Mouse (Mus musculus) heart, postnatal 10 days (tissue): ENCODE measurements at regions not wholly inside any gene's neighbourhood (a gene's known extent, or its start where the extent isn't known, plus 50 kb on each side); places are given as distances from the start of the nearest gene placed in this dataset.

Experiments
- DNase-seq, 2 experiments: peaks; one replicate each; pipeline ENCODE4 v3.0.0; 2021
- intact Hi-C: fragments of 180-260 bp; cut with DNase I; formaldehyde crosslinking; loops from one replicate; pipeline ENCODE4 v1.15.1; 2025

GRCm38 (mm10) chr9:34280311-34281208 lies 205.1 kb upstream of the Kirrel3 start:
- intact Hi-C loops: no loop called here
- DNase-seq: no peak

GRCm38 (mm10) chr9:34323571-34323970 lies 162.1 kb upstream of the Kirrel3 start:
- intact Hi-C loops: no loop called here
- no peak for DNase-seq

- intact Hi-C loops: no loop called here
- no peak for DNase-seq
Measured at GRCm38 (mm10) chr9:34328723-34329122, 157.0 kb upstream of the Kirrel3 start.

- intact Hi-C loops: no loop called here
Measured at GRCm38 (mm10) chr9:34334112-34334511, 151.6 kb upstream of the Kirrel3 start.

GRCm38 (mm10) chr9:34334555-34335468 lies 150.9 kb upstream of the Kirrel3 start:
- intact Hi-C loops: no loop called here
- no peak for DNase-seq

More at GRCm38 (mm10) chr9:34334112-34334511, 151.6 kb upstream of the Kirrel3 start:
- peak; percentile 6 to 9 for DNase-seq

GRCm38 (mm10) chr9:34348442-34348841 lies 137.3 kb upstream of the Kirrel3 start:
- intact Hi-C loops: no loop called here
- DNase-seq: no peak

GRCm38 (mm10) chr9:34349997-34350396 lies 135.7 kb upstream of the Kirrel3 start:
- DNase-seq: no peak
- intact Hi-C loops: no loop called here

GRCm38 (mm10) chr9:34353744-34354143 lies 131.9 kb upstream of the Kirrel3 start:
- intact Hi-C loops: no loop called here
- peak; percentile 22 to 44 for DNase-seq

- no peak for DNase-seq
- intact Hi-C loops: no loop called here
Measured at GRCm38 (mm10) chr9:34354723-34355316, 130.9 kb upstream of the Kirrel3 start.

GRCm38 (mm10) chr9:34370686-34371398 lies 114.9 kb upstream of the Kirrel3 start:
- intact Hi-C loops: no loop called here
- no peak for DNase-seq

GRCm38 (mm10) chr9:34375187-34375586 lies 110.5 kb upstream of the Kirrel3 start:
- intact Hi-C loops: no loop called here
- DNase-seq: no peak

- DNase-seq: peak; percentile 10 to 13
- intact Hi-C loops: no loop called here
Measured at GRCm38 (mm10) chr9:34380008-34380407, 105.7 kb upstream of the Kirrel3 start.

GRCm38 (mm10) chr9:34381601-34382000 lies 104.1 kb upstream of the Kirrel3 start:
- intact Hi-C loops: no loop called here
- no peak for DNase-seq

GRCm38 (mm10) chr9:34382208-34382607 lies 103.5 kb upstream of the Kirrel3 start:
- intact Hi-C loops: no loop called here
- DNase-seq: no peak

GRCm38 (mm10) chr9:34386071-34386470 lies 99.6 kb upstream of the Kirrel3 start:
- intact Hi-C loops: no loop called here
- peak; percentile 49 to 50 for DNase-seq

GRCm38 (mm10) chr9:34393042-34393441 lies 92.7 kb upstream of the Kirrel3 start:
- DNase-seq: no peak
- intact Hi-C loops: no loop called here

GRCm38 (mm10) chr9:34395839-34396804 lies 89.6 kb upstream of the Kirrel3 start:
- intact Hi-C loops: no loop called here
- DNase-seq: no peak

GRCm38 (mm10) chr9:34411699-34412098 lies 74.0 kb upstream of the Kirrel3 start:
- intact Hi-C loops: no loop called here
- no peak for DNase-seq

- intact Hi-C loops: no loop called here
- no peak for DNase-seq
Measured at GRCm38 (mm10) chr9:34416153-34416552, 69.5 kb upstream of the Kirrel3 start.
